Mouse (Mus musculus) bone marrow macrophage, adult 2 months (primary cell): Measurements from ENCODE around the gene 1600015I10Rik.

Experiments used
- CTCF ChIP-seq: IDR thresholded peaks from 2 replicates; pipeline ENCODE4 v1.5.1; 2012; ENCODE audit warnings: low read depth, mild to moderate bottlenecking, low read length, moderate library complexity
- POLR2A ChIP-seq: IDR thresholded peaks from 2 replicates; pipeline ENCODE4 v1.6.1; 2012; ENCODE audit warnings: mild to moderate bottlenecking, low read depth, low read length, borderline replicate concordance

GRCm38 (mm10) chr6:48896956-48897355 lies 32.7 kb upstream of the 1600015I10Rik start:
- no peak for TF ChIP-seq CTCF
- no peak for TF ChIP-seq POLR2A
